Mouse (Mus musculus) small intestine, adult 2 months (tissue): ENCODE data around the gene Gsc2.

Experiments used
- CTCF ChIP-seq: fragments of 200-500 bp; IDR thresholded peaks from 2 replicates; pipeline ENCODE4 v1.5.1; 2012; ENCODE audit warnings: low read depth, mild to moderate bottlenecking, control low read depth, inconsistent platforms, low read length, moderate library complexity, mixed read lengths; ENCODE audit not compliant: insufficient replicate concordance, insufficient read length; ENCODE audit errors: extremely low read depth
- POLR2A ChIP-seq: fragments of 200-500 bp; IDR thresholded peaks from 2 replicates; pipeline ENCODE4 v1.6.1; 2012; ENCODE audit warnings: low read depth, mild to moderate bottlenecking, control low read depth, inconsistent platforms, low read length, moderate library complexity

DNA sequence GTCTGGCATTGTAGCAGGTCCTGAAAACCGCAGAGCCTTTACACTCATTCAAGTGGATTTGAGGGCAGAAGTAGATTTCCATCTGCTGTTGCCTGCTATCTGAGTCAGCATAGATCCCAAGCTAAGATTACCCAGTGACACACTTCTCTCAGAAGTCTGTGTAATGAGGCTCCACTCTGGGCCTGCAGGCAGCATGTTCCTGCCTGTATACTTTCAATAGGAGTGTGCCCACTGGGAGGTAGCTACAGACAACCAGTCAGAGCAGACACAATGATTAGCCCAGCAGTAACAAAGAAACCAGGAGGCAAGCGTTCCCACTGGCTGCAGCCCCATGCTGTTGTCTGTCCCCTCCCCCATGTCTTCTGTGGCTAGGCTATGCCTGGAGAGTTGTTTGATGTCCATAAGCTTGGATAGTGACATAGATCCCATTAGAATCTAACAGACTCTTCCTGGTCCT is 34.6 kb upstream of the Gsc2 start:
- TF ChIP-seq CTCF = no peak
- TF ChIP-seq POLR2A = no peak
